Mouse (Mus musculus) right cerebral cortex, postnatal 25 days (tissue): ENCODE results near the gene Agap1.

Experiments
- DNase-seq: peaks from one replicate; pipeline ENCODE4 v3.0.0; 2022

Agap1 gene

GRCm38 (mm10) chr1:89925501-89926190 is 471.0 kb downstream of the Agap1 start:
- no peak for DNase-seq

GRCm38 (mm10) chr1:89926583-89927060 is 472.0 kb downstream of the Agap1 start:
- DNase-seq: no peak

GRCm38 (mm10) chr1:89927061-89927661 is 472.6 kb downstream of the Agap1 start:
- DNase-seq: no peak

DNA sequence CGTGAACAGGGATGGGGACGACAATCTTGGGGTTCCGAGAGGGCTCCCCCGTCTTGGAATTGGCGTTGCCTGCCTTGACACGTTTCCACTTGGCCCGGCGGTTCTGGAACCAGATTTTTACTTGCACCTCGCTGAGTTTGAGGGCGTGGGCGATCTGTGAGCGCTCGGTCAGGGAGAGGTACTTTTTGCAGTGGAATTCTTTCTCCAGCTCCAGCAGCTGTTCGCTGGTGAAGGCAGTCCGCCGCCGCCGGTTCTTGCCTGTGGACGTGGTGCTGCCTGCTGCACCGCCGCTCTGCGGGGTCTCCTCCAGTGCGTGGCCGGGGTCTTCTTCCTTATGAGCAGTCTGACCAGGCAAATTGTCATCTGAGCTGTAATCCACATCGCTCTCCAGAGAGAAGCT is 474.1 kb downstream of the Agap1 start:
- DNase-seq: no peak

DNA sequence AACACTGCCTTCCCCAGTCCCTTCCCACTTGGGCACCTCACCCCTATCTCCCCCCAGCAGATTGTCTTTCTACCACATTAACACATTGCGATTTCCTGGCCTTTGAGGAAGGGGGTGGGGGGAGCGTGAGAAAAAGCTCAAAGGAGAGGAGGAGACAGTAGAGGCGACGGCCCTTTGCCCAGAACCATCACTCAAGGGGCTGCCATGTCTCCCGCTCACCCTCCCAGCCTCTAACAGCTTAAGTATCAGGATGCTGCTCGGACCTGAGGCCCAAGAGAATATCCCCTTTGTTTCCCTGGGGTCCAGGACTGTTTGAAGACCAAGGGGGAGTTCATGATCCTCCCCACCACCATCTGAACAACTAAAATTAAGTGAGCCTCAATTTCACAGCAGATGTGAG is 474.6 kb downstream of the Agap1 start:
- no peak for DNase-seq

GRCm38 (mm10) chr1:89929721-89930505 is 475.3 kb downstream of the Agap1 start:
- DNase-seq: no peak

DNA sequence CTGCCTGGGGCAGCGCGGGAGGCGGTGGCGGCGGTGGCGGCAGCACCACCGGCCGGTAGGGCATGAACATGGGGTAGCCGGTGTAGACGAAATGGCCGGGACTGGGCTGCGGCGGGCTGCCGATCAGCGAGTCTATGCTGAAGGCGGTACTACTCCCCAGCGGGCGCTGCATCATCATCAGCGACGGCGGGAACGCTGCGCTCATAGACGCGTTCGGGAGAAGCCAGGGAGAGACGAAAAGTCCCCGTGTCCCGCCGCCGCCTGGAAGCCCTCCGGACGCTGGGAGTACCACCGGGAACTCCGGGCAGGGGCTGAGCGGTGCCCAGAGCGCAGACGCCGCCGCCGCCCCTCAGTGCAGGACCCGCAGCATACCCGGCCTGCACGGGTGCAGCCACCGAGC is 475.9 kb downstream of the Agap1 start:
- DNase-seq: no peak

- no peak for DNase-seq
These were observed 476.5 kb downstream of the Agap1 start, which contains the start of gene Gbx2 for GRCm38 (mm10) chr1:89931120-89931519. Gbx2 (minus strand) TSS chr1:89931179.

DNA sequence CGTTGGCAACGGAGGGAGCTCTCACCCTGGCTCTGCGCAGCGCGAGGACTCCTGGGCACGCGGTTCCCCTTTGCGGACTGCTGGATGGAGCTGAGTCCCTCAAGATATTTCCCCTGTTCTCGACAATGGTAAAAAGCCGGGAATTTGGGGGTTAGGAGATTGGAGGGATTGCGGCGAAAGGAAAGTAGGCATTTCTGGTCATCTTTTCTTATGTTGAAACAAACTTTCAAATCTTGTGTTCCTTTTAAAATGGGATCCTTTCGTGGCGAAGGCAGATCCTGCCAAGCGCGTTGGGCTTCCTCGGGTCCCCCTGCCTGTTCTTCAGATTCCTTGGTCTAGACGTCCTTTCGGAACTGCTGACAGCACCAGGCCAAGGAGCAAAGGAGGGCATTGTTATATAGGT is 477.4 kb downstream of the Agap1 start:
- DNase-seq: no peak

DNA sequence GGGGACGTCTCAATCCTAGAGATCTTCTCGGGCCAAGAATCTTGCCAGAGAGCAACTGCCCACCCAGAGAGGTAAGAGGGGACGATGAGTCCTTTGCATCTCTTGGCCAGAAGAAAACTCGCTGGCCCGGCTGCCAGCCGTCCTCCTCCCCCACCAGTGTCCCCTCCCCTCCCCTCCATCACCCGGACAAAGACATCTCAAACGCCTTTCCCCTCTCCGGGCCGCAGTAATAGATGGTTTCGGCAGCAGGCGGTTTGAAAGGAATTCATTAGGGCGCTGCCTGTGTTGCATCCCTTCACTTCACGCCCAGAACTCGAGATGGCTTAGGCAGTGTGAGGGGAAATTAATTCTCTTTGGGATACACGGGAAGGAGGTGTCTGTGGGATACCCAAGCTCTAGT is 478.0 kb downstream of the Agap1 start:
- no peak for DNase-seq

GRCm38 (mm10) chr1:89933028-89933427 is 478.4 kb downstream of the Agap1 start:
- DNase-seq: no peak

GRCm38 (mm10) chr1:89933786-89934185 is 479.2 kb downstream of the Agap1 start:
- DNase-seq: no peak

DNA sequence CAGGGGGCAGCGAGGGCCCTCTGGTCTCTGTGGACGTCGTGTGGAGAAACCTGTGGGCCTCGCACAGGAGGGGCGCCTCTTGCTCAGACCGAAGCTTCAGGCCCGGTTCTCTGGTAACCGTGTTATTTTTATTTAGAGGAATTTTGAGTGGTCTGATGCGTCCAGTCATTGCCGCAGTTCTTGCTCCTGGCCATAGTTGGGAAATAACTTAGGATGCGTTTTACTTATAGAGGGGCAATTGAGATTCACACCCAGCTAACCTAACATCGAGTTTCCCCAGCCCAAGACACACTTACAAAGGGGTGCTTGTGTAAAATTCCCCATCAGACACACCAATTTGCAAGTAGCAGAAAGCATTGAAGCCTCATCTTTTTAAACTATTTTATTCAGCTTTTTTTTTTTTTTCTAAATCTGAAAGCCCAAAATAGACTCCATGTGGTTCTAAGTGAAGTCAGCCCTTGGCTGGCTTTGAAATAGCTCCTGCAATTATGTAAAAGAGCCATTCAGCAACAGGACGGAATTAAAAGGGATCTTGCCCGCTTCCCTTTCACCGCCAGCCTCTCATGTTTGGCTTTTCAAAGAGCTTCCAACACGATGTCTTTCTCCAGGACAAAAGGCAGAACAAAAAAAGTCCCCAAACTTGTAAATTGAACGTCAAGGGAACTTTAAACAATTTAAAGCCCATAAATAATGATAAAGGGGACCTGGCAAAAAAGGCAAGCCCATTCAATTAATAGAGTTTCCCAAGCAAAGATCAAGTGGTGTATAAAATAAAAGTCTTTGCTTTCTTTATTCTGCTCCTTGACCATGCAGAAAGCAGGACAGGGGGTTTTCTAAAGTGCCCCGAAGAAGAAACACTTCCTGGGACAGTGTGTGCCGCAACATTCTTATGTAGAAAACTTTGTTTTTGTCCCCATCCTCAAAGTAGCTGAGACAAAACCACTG is 480.0 kb downstream of the Agap1 start:
- DNase-seq: no peak

GRCm38 (mm10) chr1:89935493-89936348 is 481.1 kb downstream of the Agap1 start:
- DNase-seq: no peak

DNA sequence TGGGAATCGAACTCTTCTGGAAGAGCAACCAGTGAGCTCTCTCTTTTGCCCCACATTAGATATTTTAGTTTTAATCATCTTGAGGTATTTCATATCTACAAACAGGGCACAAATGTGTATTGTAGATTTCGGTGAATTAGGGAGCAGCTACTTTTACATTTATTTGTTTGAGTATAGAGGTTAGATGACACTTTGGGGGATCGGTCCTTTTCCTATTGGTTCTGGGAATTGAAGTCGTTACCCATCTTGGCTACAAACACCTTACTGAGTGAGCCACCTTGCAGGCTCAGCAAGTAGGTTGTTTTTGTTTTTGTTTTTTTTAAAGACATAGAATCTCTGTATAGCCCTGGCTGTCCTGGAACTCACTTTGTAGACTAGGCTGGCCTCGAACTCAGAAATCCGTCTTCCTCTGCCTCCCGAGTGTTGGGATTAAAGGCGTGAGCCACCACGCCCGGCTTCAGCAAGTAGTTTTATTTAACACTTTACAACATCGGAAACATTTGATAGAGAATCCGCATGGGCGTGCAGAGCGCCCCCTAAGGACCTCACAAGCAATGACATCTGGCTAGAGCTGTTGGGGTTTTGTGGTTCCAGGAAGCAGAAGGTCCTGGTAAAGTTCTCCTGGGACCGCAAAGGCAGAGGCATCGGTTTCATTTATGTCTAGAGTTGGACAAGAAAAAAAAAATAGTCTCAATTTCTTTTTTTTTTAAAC is 484.4 kb downstream of the Agap1 start:
- no peak for DNase-seq

DNA sequence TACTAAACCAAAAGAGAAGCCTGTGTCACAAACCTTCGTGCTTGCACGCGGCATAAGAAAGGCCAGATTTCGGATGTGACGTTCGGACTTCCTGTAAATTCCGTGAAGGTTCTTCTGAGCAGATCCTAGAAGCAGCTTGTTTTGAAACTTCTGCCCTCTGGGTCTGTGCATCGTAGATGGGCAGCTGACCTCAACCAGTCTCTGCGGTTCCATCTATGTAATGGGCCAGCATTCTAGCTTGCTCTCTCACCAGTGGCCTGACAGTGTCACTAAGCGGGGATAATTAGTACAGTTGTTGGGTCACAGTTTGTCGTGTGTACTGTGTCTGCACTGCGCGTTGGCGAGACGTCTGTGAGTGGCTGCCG is 485.0 kb downstream of the Agap1 start:
- DNase-seq: no peak

GRCm38 (mm10) chr1:89939981-89940726 is 485.5 kb downstream of the Agap1 start:
- no peak for DNase-seq

- DNase-seq: no peak
These were observed 486.4 kb downstream of the Agap1 start for GRCm38 (mm10) chr1:89940961-89941524.

DNA sequence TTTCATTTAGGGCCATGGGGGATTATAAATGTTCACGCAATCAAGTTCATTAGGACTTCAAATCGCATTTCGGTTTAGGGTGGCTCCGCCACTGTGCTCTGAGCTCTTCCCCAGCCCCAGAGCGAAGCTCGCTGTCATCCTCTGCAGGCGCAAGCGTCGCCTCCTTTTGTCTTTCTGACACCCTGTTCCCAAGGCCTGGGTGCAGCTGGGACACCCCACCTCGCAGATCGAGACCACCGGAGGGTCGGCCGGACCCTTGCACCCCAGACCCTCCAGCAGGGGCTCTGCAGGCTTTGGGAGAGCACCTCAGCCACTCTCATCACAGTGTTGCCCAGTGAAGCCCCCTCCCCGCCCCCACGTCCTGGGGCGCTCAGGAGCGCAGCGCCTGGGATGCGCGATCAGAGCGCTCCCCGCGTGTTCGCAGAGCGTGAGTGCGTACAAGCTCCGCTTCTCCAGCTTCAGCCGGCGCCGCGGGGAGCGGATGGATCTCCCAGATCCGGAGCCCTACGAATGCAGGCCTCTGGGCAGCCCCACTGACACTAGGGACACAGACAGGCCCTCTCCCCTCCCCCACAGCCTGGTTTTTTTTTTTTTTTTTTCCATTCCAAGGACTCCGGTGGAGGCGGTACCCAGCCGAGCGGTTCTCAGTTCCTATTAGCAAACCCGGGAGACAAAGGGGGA is 487.2 kb downstream of the Agap1 start:
- DNase-seq: no peak
